Mouse (Mus musculus) CH12.LX (cell line): ENCODE measurements around the gene Gpsm1. TPM values are rescaled to one million over a fixed set of nuclear protein-coding genes. Genes with fewer than 3 reads are reported as not detected.

Experiments used
- DNase-seq: peaks from one replicate; pipeline ENCODE4 v3.0.0-alpha.2; 2013; ENCODE audit errors: extremely low read depth
- H3K27ac ChIP-seq: 2 replicates; pipeline ENCODE4 v1.5.1; 2012; ENCODE audit warnings: low read depth, mild to moderate bottlenecking, control low read depth, moderate library complexity; ENCODE audit not compliant: insufficient read depth
- H3K27me3 ChIP-seq: replicated peaks from 2 replicates; pipeline ENCODE3; 2012; ENCODE audit warnings: inconsistent platforms
- H3K36me3 ChIP-seq, 2 experiments: replicated peaks in 1 of 2; 2 replicates each; pipeline versions ENCODE3 to v1.6.1; 2012; ENCODE audit warnings: inconsistent platforms in 1 of 2, low read length in 1 of 2, mild to moderate bottlenecking in 1 of 2, mixed read lengths in 1 of 2, moderate library complexity in 1 of 2; ENCODE audit not compliant: control insufficient read depth in 1 of 2, insufficient read depth in 1 of 2
- H3K4me1 ChIP-seq, 2 experiments: 2 replicates each; pipeline ENCODE4 v1.6.1; 2012; ENCODE audit warnings: inconsistent platforms in 1 of 2, moderate library complexity in 1 of 2; ENCODE audit not compliant: insufficient read depth in 2 of 2, control insufficient read depth in 1 of 2
- H3K4me2 ChIP-seq: 2 replicates; pipeline ENCODE4 v1.6.1; 2012; ENCODE audit warnings: low read depth, mild to moderate bottlenecking, control low read depth; ENCODE audit not compliant: poor library complexity, insufficient read depth, severe bottlenecking
- H3K4me3 ChIP-seq, 3 experiments: fragments of 150-350 bp in 1 of 3; sonication (generic) in 1 of 3; replicated peaks in 1 of 3; 2 replicates each; pipeline versions ENCODE3 to v1.5.1; 2011 to 2012; ENCODE audit warnings: low read depth in 2 of 3, low read length in 2 of 3, mild to moderate bottlenecking in 2 of 3, moderate library complexity in 2 of 3, control low read depth in 1 of 3, improper control_type of control experiment in 1 of 3, inconsistent platforms in 1 of 3, mixed read lengths in 1 of 3; ENCODE audit not compliant: poor library complexity in 1 of 3
- H3K79me2 ChIP-seq: replicated peaks from 2 replicates; pipeline ENCODE4 v1.6.1; 2012; ENCODE audit warnings: mild to moderate bottlenecking, moderate library complexity; ENCODE audit not compliant: control insufficient read depth, poor library complexity, insufficient read depth, severe bottlenecking; ENCODE audit errors: extremely low read depth
- H3K9ac ChIP-seq: 2 replicates; pipeline ENCODE4 v1.6.1; 2012; ENCODE audit warnings: low read depth, mild to moderate bottlenecking, control low read depth, moderate library complexity; ENCODE audit not compliant: insufficient read depth
- H3K9me3 ChIP-seq: replicated peaks from 2 replicates; pipeline ENCODE3; 2012; ENCODE audit warnings: low read length, inconsistent platforms, mixed read lengths
- BHLHE40 ChIP-seq: IDR thresholded peaks from 2 replicates; pipeline ENCODE4 v1.6.1; 2011; ENCODE audit warnings: mild to moderate bottlenecking, low read depth, low read length, improper control_type of control experiment
- CHD1 ChIP-seq: IDR thresholded peaks from 2 replicates; pipeline ENCODE4 v1.6.1; 2012; ENCODE audit warnings: low read depth, low read length, improper control_type of control experiment, inconsistent platforms
- CHD2 ChIP-seq: IDR thresholded peaks from 2 replicates; pipeline ENCODE4 v1.6.1; 2011; ENCODE audit warnings: low read length, improper control_type of control experiment
- CTCF ChIP-seq, 2 experiments: IDR thresholded peaks in 1 of 2; conservative IDR thresholded peaks in 1 of 2; 2 replicates each; pipeline ENCODE4 v1.5.1; 2011 to 2012; ENCODE audit warnings: low read depth in 2 of 2, low read length in 2 of 2, improper control_type of control experiment in 1 of 2, inconsistent platforms in 1 of 2, mild to moderate bottlenecking in 1 of 2, moderate library complexity in 1 of 2
- GABPA ChIP-seq: IDR thresholded peaks from 2 replicates; pipeline ENCODE4 v1.6.1; 2012; ENCODE audit warnings: low read depth, low read length, improper control_type of control experiment, inconsistent platforms; ENCODE audit not compliant: insufficient replicate concordance
- HCFC1 ChIP-seq: IDR thresholded peaks from 2 replicates; pipeline ENCODE4 v1.6.1; 2012; ENCODE audit warnings: low read depth, mild to moderate bottlenecking, inconsistent platforms, low read length, improper control_type of control experiment
- KAT2A ChIP-seq: IDR thresholded peaks from 2 replicates; pipeline ENCODE4 v1.6.1; 2012; ENCODE audit warnings: low read length, improper control_type of control experiment, inconsistent platforms; ENCODE audit not compliant: insufficient replicate concordance
- MAFK ChIP-seq: IDR thresholded peaks from 2 replicates; pipeline ENCODE4 v1.6.1; 2011; ENCODE audit warnings: low read length, improper control_type of control experiment; ENCODE audit not compliant: insufficient replicate concordance
- MAZ ChIP-seq: IDR thresholded peaks from 2 replicates; pipeline ENCODE4 v1.6.1; 2012; ENCODE audit warnings: low read depth, mild to moderate bottlenecking, inconsistent platforms, low read length, improper control_type of control experiment, moderate library complexity
- MXI1 ChIP-seq: IDR thresholded peaks from 2 replicates; pipeline ENCODE4 v1.6.1; 2011; ENCODE audit warnings: mild to moderate bottlenecking, low read depth, low read length, improper control_type of control experiment
- NRF1 ChIP-seq: IDR thresholded peaks from 2 replicates; pipeline ENCODE4 v1.6.1; 2014; ENCODE audit warnings: low read depth, mild to moderate bottlenecking, inconsistent platforms, low read length, improper control_type of control experiment, moderate library complexity
- POLR2AphosphoS2 ChIP-seq: IDR thresholded peaks from 2 replicates; pipeline ENCODE4 v1.6.1; 2011; ENCODE audit warnings: low read depth, low read length, improper control_type of control experiment
- RAD21 ChIP-seq: IDR thresholded peaks from 2 replicates; pipeline ENCODE4 v1.6.1; 2011; ENCODE audit warnings: low read depth, mild to moderate bottlenecking, low read length, improper control_type of control experiment, moderate library complexity
- SMC3 ChIP-seq: IDR thresholded peaks from 2 replicates; pipeline ENCODE4 v1.6.1; 2011; ENCODE audit warnings: low read depth, low read length, improper control_type of control experiment
- TBP ChIP-seq: conservative IDR thresholded peaks from 2 replicates; pipeline ENCODE4 v1.6.1; 2011; ENCODE audit warnings: low read depth, low read length, improper control_type of control experiment
- ZC3H11A ChIP-seq: IDR thresholded peaks from 2 replicates; pipeline ENCODE4 v1.6.1; 2012; ENCODE audit warnings: low read depth, mild to moderate bottlenecking, inconsistent platforms, low read length, improper control_type of control experiment
- ZKSCAN1 ChIP-seq: IDR thresholded peaks from 2 replicates; pipeline ENCODE4 v1.6.1; 2012; ENCODE audit warnings: low read depth, inconsistent platforms, low read length, improper control_type of control experiment, borderline replicate concordance
- dilution Hi-C: fragments of 300-500 bp; cut with MboI; formaldehyde crosslinking; loops from 2 replicates; pipeline ENCODE4 v1.14.3; 2020; ENCODE audit warnings: low sequenced_read_pairs; ENCODE audit not compliant: extremely low pct_unique_long_range_greater_than_20kb, extremely low pct_ligation_motif_present
- in situ Hi-C: fragments of 300-500 bp; cut with MboI; formaldehyde crosslinking; loops from 3 replicates; pipeline ENCODE4 v1.14.3; 2019; ENCODE audit warnings: low sequenced_read_pairs, low pct_ligation_motif_present, low pct_unique_long_range_greater_than_20kb, mixed read lengths
- polyA plus RNA-seq: library from polyadenylated mRNA; unstranded; fragments of >175 nt; gene quantifications from 2 replicates; pipeline ENCODE4 v1.2.1, GENCODE M21; 2012; ENCODE audit warnings: low read depth; ENCODE audit not compliant: insufficient read length
- total RNA-seq, 2 experiments: library from RNA; depleted of rRNA; stranded (reverse); fragments of 300-350 nt in 1 of 2; fragments of >200 nt in 1 of 2; gene quantifications; 2 replicates each; pipeline ENCODE4 v1.2.3; 2012 to 2014

The Gpsm1 gene
- total and polyA plus RNA-seq, 3 experiments, result 3.2 to 8.1 (median 3.6) TPM

DNA sequence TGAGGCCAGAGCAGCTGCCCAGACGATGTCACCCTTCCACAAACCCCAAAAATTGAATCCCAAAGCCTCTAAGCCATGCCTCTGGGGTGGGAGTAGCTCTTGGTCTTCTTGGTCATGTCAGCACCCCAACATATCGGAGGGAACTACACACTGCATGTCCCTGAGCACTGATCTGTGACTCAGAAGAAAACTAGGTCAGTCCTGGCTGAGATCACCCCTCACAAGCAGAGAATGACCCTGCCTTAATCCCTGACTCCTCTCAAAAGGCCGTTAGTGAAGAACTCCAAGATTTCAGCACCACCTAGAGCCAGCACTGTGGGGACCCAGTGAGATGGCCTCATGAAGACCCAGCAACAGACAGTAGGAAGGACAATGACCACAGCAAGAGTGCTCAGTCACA lies 47.1 kb upstream of the Gpsm1 start:
- in situ Hi-C loops, result no loop called here
- Histone ChIP-seq H3K4me2 (no peak overlapping the region), H3K36me3 (no peaks in the 10 kb centered on the region), H3K4me1 (no peaks in the 10 kb centered on the region), H3K27ac (no peak overlapping the region), H3K4me3 (no peak overlapping the region), H3K9me3 (no peaks in the 10 kb centered on the region), H3K79me2 (no peaks in the 10 kb centered on the region), H3K27me3 (peaks cover 89% of the 10 kb centered on the region), H3K9ac (no peak overlapping the region)
- no peak for DNase-seq
- dilution Hi-C loops, result no loop called here
- TF ChIP-seq TBP, result no peak
- TF ChIP-seq BHLHE40, result no peak

DNA sequence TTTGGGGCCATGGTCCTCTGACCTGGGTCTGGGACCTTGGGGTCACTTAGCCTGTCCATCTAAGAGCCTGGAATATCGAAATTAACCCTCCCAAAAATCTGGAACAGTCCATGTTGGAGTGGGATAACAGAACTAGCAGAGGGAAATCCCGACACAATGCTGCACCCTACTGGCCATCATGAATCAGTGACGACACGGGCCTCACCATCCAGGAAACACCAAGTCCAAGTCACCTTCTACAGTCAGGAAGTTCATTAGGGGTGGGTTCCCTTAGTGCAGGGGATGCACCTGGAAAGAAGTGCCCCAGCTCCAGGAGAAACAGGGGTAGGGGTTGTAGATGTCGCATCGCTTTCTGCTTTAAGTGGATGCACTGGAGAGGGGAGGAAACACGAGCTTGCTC lies 41.7 kb upstream of the Gpsm1 start:
- peak; percentile 27 for DNase-seq
- Histone ChIP-seq H3K36me3 (no peaks in the 10 kb centered on the region), H3K27ac (no peak overlapping the region), H3K9ac (no peak overlapping the region), H3K27me3 (peaks cover 83% of the 10 kb centered on the region), H3K4me1 (no peaks in the 10 kb centered on the region), H3K4me3 (no peak overlapping the region), H3K4me2 (no peak overlapping the region), H3K9me3 (no peaks in the 10 kb centered on the region), H3K79me2 (no peaks in the 10 kb centered on the region)
- dilution Hi-C loops, result no loop called here
- in situ Hi-C loops, result no loop called here
- TF ChIP-seq KAT2A (no peak), ZC3H11A (0 out of 2 replicates have a peak, but pooled peaks have one; percentile 10), CTCF (conservative IDR thresholded peaks at IDR 0.05 in 1 of 2, IDR thresholded peaks at IDR 0.05 in 1 of 2; ENCODE audit: low read depth in 2 of 2, low read length in 2 of 2) (peak; percentile 28 to 79; a peak in 2 of 4 replicates), SMC3 (peak; percentile 77), GABPA (no peak), TBP (no peak), RAD21 (peak; percentile 83), CHD1 (no peak), MAZ (no peak), CHD2 (no peak), POLR2AphosphoS2 (no peak), MXI1 (no peak), ZKSCAN1 (no peak), HCFC1 (no peak), MAFK (no peak), NRF1 (no peak)
